Mouse (Mus musculus) naive thymus-derived CD4-positive, alpha-beta T cell, adult 2 months (primary cell): Measurements from ENCODE around the gene Bcl2l11.

ENCODE experiments used
- DNase-seq: peaks from one replicate; pipeline ENCODE4 v3.0.0-alpha.2; 2011; ENCODE audit warnings: low read depth

The Bcl2l11 gene

DNA sequence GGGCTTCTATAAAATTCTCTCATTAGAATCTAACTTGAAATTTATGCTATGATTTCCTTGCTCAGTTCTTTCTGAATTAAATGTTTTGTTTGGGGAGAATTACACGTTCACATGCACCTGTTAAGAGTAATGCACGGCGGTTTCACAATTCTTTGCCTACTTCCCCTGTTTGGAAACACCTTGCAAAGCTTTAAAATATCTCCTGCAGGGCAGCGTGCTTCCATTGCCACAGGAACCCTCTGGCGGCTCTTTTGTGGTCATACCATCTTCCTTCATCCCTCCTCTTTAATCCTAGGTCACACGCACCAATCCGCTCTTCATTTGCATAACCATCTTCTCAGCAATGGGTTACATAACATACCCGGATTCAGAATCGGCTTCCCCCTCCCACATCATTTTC, 14.3 kb upstream of the Bcl2l11 start:
- DNase-seq, result no peak

DNA sequence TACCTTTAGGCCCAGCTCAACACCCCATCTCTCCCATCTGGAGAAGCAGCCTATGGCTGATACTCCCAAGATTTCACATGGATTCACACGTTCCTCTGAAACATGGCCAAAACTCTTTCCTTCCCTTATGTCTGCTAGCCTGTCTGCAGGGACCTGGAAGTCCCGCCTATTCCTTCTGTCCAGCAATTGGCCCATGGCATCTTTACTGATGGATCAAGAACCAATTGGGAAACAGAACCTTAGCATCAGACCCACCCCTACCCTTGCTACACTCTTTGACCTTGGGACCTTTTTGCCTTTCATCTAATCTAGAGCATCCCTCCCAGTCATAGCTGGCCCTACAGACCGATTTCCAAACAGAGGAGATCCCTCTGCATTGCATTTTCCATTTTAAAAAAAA, 11.2 kb upstream of the Bcl2l11 start:
- no peak for DNase-seq

GRCm38 (mm10) chr2:128115579-128115978, 10.3 kb upstream of the Bcl2l11 start:
- no peak for DNase-seq

DNA sequence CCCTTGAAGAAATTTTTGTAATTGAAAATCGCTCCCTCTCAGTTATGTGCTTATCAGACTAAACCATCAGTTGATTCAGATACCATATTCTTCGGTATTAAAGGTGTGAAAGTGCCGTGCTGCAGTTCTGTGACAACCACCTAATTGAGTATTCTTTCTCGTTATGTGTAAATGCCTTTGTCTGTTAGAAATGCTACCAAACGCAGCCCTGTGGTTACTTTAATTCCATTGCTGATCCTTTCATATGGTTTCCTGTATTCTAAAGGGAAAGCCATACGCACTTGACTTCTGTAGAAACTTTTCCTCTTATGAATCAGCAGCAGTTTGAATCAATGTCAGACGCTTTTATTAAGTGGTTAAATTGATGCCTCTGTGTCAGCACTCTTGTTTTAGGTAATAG, 8.2 kb upstream of the Bcl2l11 start:
- DNase-seq, result peak; percentile 40

GRCm38 (mm10) chr2:128118971-128119370, 6.9 kb upstream of the Bcl2l11 start:
- DNase-seq, result no peak

DNA sequence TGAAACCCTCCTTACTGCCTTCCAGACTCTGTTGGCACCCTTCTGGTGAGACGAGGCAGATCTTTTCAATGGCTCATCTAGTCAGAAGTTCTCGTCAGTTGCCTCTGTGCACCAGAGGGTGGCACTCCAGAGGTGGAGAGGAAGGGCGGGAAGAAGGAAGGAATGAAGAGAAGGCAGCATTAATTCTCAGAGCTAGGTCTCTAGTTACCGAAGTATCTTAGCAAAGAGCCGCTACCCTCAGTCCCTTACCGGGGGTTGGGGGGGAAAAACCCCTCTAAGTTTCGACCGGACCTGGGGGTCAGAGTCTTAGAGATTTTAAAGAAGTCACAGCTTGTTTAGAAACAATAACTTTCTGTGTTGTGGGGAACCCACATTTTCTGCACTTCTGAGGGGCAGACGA, 3.3 kb upstream of the Bcl2l11 start:
- peak; percentile 82 for DNase-seq

DNA sequence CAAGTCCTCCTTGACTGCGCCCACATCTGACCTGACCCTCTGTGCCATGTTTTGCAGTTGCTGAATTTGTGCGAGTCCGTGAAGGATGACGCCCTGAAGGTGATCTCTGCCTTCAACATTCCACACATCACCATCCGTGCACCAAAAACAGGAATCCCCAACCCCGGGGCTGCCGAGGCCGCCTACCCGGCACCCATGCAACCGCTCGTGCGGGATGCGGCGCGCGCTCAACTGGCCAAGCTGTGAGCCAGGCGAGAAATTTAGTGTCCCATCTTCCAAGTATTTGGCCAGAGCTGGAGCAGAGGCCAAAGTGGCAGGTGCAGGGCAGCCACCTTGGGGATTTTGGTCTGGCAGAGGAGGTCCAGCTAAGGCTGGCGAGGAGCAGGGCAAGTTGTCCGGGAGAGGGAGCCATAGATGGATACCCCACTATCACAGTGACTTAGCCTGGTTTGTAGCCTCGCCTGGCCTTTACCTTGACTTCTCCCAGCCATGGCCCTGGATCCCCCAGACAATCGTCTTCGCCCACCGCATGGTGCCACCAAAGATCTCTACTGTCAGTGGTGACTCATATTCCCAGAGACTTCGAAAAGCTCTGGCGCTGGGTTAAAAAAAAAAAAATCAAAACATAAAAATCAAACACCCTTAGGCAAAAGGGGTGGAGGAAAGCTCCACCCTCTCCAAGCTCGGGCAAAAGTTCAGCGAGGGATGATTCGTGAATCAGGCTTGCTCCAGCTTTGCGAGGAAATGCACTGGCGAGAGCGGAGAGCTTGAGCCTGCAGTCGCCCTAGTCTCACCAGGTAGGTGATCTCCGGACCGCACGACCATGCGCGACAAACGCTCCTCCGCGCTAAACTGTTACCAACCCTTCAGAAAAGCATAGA, 2.7 kb upstream of the Bcl2l11 start:
- DNase-seq, result peak; percentile 37

DNA sequence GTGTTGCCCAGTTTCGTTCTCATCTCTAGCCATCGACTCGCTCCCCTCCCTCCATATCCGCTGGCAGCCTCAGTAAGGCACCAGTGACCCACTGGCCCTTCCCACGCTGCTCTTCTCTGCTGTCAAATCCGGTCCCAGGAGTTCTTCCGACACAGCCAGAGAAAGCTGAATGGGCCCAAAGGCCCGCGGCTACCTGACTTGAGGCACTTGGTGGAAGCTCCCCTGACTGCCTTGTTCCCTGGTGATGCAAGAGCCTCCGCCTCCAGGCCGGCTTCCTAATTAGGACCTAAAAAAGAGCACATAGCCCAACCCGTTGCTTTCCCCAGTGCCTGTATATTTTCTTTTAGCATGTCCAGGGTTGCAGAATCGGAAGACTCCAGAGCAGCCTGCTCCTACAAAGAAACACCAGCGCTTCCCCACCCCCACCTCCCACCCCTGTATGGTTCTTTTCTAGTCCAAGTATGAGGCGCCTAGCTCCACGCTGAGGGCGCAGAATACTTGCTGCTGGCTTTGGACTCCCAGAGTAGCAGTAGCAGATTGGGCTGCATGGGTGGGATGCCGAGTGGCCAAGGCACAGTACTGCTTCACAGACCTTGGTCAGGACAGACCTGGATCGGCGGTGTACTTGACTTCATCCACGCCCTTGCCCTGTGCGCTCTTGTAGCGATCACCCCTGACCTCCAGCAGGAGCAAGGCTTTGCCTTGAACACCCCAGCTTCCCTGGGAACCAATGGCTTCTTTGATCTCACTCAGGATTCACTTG, 1.7 kb upstream of the Bcl2l11 start:
- DNase-seq, result peak; percentile 51

DNA sequence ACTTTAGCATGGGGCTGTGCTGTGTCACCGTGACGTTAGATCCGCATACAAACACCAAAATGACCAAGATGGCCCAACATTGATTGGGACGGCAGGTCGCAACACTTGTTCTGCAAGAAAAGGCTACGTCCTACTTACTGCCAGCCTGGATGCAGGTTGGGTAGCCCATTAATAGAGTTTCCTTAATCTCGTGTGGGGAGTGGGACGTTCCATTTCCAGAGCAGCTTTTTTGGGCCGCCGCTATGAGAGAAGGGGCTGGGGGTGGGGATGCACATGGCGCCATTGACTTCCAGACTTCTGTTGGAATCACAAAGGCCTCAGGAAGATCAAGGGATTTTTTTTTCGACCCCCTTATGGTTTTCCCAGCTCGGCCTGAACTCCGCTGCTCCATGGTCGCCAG, 1.1 kb upstream of the Bcl2l11 start:
- no peak for DNase-seq

DNA sequence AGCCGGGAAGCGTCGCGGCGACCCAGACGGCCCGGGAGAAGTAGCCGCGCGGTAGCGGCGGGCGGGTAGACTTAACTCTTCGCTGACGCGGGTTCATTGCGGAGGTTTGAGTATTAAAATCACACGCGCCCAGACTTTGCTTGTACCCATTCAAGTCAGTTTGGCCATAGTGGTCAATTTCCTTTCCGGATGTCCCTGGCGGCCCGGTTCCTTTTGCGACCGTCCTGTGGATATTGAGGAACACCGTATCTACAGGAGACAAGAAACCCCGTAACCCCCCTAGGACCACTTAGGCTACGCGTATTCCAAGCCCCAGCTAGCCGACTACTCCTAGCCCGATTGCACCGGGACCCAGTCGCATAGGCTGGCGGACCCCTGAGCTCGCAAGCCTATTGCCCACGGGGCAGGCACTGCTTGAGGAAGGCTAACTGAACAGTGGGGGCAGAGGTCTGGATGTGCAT, 783 bp downstream of the Bcl2l11 start:
- no peak for DNase-seq

- peak; percentile 90 for DNase-seq
Observed at GRCm38 (mm10) chr2:128127121-128127671, 1.4 kb downstream of the Bcl2l11 start.

GRCm38 (mm10) chr2:128127691-128128292, 2.0 kb downstream of the Bcl2l11 start:
- peak; percentile 72 for DNase-seq

- DNase-seq, result no peak
Observed at GRCm38 (mm10) chr2:128128532-128128931, 2.7 kb downstream of the Bcl2l11 start.

DNA sequence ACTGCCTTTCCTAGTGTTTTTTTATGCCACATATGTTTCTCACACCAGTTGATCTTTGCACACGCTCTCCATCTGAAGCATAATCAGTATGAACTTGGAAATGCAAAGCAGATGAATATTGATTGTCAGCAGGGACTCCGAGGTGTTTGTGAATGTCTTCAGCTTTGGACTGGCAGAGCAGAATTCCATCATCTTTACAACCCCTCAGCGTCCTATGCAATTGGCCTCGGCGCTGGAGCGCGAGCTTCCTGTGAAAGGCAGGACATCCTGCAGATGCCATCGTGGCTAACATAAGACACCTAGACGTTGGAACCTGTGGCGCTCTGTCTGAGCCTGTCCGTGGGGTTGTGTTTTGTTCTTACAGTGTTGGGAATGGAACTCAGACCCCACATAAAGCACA, 5.7 kb downstream of the Bcl2l11 start:
- no peak for DNase-seq

- no peak for DNase-seq
Observed at GRCm38 (mm10) chr2:128132635-128133034, 6.8 kb downstream of the Bcl2l11 start.

- no peak for DNase-seq
Observed at GRCm38 (mm10) chr2:128133865-128134264, 8.0 kb downstream of the Bcl2l11 start.

DNA sequence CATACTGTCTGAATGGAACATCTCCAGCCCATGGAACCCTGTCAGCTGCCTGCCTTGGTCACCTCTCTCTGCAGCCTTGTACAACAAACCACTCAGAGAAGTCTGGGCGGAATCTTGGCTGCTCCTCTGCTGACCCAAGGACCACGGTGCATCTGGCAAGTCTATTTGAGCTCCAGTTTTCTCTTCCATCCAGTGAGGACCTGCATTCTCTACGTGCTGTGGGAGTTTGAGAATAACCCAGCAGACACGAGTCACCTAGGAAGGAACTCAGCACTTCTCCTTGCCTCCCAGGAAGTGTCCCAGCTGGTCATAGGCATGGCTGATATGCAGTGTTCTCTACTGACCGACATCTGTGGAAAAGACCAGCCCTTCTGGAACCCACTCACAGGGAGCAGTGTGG, 8.6 kb downstream of the Bcl2l11 start:
- no peak for DNase-seq

DNA sequence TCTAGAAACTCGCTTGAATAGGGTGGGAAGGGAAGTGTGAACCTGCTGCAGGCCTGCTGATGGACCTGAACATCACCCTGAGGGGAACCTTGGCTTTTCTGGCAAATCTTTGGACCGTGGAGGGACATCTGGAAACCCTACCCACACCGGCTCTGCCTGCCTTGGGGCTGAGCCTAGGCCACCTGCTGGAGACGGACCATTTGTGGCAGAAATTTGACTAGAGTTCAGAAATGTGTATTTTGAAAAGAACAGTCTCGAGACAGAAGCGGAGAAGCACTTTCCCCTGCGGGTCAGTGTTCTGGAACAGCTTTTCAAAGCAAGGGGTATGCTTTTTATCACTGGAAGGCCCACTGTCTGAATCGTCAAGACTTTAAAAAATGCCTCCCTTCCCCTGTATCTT, 9.1 kb downstream of the Bcl2l11 start:
- no peak for DNase-seq

DNA sequence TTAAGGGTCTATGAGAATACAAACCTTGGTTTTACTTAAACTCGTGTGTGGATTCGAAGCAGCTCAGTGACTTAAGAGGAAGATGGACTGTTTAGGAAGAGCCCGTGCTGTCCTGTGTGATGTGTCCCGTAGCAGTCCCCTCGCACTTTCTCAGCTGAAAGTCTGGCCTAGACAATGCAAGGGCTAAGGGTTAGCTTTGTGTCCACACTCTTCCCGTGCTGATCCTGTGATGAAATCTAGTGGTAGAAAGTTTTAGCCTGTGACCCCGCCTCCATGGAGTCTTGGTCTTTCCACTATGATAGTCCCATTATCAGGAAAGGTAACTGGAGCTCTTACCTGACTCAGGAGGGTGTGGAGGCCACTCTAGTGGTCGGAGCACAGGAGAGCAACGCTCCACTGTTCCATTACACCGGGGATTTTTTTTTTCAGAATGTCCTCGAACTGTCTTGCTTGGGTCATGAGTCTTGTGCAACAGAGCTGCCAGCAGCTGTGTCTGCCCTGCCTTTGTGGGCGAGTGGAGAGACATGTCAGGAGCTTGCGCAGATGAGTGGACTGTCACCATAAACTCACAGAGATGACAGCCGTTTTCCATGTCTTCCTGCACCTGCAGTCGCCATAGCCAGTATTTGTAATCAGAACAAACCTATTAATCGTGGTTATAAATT, 11.1 kb downstream of the Bcl2l11 start:
- DNase-seq, result no peak

DNA sequence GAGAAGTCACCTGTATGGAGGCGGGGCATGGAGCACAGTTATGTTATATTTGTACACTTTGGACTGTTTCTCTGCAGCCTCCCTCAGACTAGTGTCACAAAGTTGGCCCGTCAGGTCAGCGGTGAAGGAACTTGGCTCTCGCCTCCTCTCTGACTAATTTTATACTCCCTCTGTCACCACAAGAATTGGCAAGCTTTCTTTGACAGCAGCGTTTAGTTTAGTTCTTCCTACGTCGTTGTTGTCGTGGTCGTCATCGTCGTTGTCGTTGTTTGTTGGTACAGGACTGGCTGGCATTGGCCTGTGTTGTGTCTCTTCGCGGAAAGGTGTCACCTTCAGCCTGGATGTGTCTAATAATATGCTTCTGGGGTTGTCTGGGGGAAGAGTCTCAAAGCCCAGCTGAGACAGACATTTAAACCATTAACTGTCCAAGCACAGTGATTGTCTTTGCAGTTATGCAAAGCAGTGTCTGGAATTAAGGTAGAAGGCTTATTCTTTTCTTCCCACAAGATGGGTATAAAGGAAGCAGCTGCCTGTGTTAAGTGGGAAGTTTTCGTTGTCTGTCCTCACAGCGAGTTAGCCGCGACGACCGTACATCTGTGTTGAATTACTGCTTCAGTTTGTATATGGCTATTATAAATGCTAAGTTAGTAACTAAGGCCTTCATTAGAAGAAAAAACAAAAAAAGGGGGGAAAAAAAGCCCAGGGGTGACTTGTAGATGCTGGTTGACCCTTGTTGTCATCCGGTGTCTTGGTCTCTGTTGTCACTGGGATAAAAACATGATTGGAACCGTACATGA, 11.8 kb downstream of the Bcl2l11 start:
- DNase-seq, result no peak

GRCm38 (mm10) chr2:128138924-128139323, 13.1 kb downstream of the Bcl2l11 start:
- DNase-seq, result no peak
